Comparison of ENCODE assay signal across 21 mouse cellular contexts in genomic region chr4:104443775-104444174, GRCm38 (mm10).
DNase-seq lines count a peak whose midpoint lies in the region; ATAC-seq lines count a peak whose summit lies in the region.
"Had no signal": no experiment of that assay in that cellular context is flagged by ENCODE, and none has a peak within 500 bp of the region (broad histone marks: within the 10 kb centered on the region; RNA-seq: fewer than 3 reads in every experiment).

No protein-coding gene starts in this region.

- H3K4me2 ChIP-seq in midbrain, embryonic 11.5 days, result no peak overlapping the region
- H3K4me2 ChIP-seq in midbrain, embryonic 14.5 days (ENCODE audit: low read length), result no peak overlapping the region
- H3K4me2 ChIP-seq: hindbrain, embryonic 15.5 days; limb, embryonic 12.5 days; liver, embryonic 13.5 days; lung, embryonic 15.5 days; neural tube, embryonic 12.5 days had no signal

- H3K36me3 ChIP-seq in midbrain, embryonic 10.5 days, result no peaks in the 10 kb centered on the region
- H3K36me3 ChIP-seq in midbrain, embryonic 11.5 days (ENCODE audit: control insufficient read depth, insufficient read depth, low read length), result no peaks in the 10 kb centered on the region
- H3K36me3 ChIP-seq in midbrain, embryonic 14.5 days (ENCODE audit: control insufficient read depth, insufficient read depth, low read length), result no peaks in the 10 kb centered on the region
- H3K36me3 ChIP-seq: G1E; heart, embryonic 10.5 days; hindbrain, embryonic 15.5 days; limb, embryonic 12.5 days; liver, embryonic 13.5 days; lung, embryonic 15.5 days; neural tube, embryonic 12.5 days had no signal

- H3K27ac ChIP-seq in midbrain, embryonic 10.5 days (replicated peaks), result peak overlapping the region; percentile 33; the same call in 1 of the 2 replicates
- no peak overlapping the region for H3K27ac ChIP-seq in midbrain, embryonic 11.5 days (ENCODE audit: low read depth, low read length)
- H3K27ac ChIP-seq in midbrain, embryonic 14.5 days (replicated peaks; ENCODE audit: low read depth, low read length), result 0 out of 2 replicates have a peak overlapping the region, but pooled peaks have one; percentile 5
- H3K27ac ChIP-seq: heart, embryonic 10.5 days; hindbrain, embryonic 15.5 days; limb, embryonic 12.5 days; liver, embryonic 13.5 days; lung, embryonic 15.5 days; macrophage; neural tube, embryonic 12.5 days had no signal

- ATAC-seq in midbrain, embryonic 11.5 days (ENCODE audit: low FRiP score), result no peak
- no peak for ATAC-seq in midbrain, embryonic 14.5 days (ENCODE audit: low FRiP score, low TSS enrichment)
- ATAC-seq in megakaryocyte-erythroid progenitor cell, adult 5-6 weeks (replicated peaks; ENCODE audit: low FRiP score, low TSS enrichment, poor library complexity, severe bottlenecking), result no peak
- ATAC-seq: activated CD4-positive, CD25-positive, alpha-beta regulatory T cell, adult 4 months had no signal

- no peak overlapping the region for H3K4me3 ChIP-seq in midbrain, embryonic 10.5 days
- H3K4me3 ChIP-seq in midbrain, embryonic 11.5 days (ENCODE audit: low read depth, low read length), result no peak overlapping the region
- H3K4me3 ChIP-seq in midbrain, embryonic 14.5 days (replicated peaks; ENCODE audit: low read depth, low read length), result no peak overlapping the region
- H3K4me3 ChIP-seq: heart, embryonic 10.5 days; hindbrain, embryonic 15.5 days; limb, embryonic 12.5 days; liver, embryonic 13.5 days; lung, embryonic 15.5 days; neural tube, embryonic 12.5 days had no signal

- peaks cover 24% of the 10 kb centered on the region for H3K4me1 ChIP-seq in midbrain, embryonic 10.5 days
- H3K4me1 ChIP-seq in midbrain, embryonic 11.5 days (ENCODE audit: control insufficient read depth, insufficient read depth, low read length), result peaks cover 3% of the 10 kb centered on the region; the same call in 1 of the 2 replicates
- H3K4me1 ChIP-seq in midbrain, embryonic 14.5 days (ENCODE audit: control insufficient read depth, insufficient read depth, low read length), result peaks cover 42% of the 10 kb centered on the region
- H3K4me1 ChIP-seq: heart, embryonic 10.5 days; liver, embryonic 13.5 days; lung, embryonic 15.5 days; neural tube, embryonic 12.5 days had no signal

- H3K9ac ChIP-seq in midbrain, embryonic 11.5 days (ENCODE audit: low read length), result no peak overlapping the region
- H3K9ac ChIP-seq in midbrain, embryonic 14.5 days (replicated peaks; ENCODE audit: low read length), result no peak overlapping the region
- H3K9ac ChIP-seq: hindbrain, embryonic 15.5 days; limb, embryonic 12.5 days; liver, embryonic 13.5 days; lung, embryonic 15.5 days; neural tube, embryonic 12.5 days had no signal

- peak; percentile 26 for DNase-seq in embryo, embryonic 9.5 days (ENCODE audit: extremely low spot score)
- no peak for DNase-seq in embryo, embryonic 10.5 days (ENCODE audit: low spot score)
- no peak for DNase-seq in midbrain, embryonic 10.5 days (ENCODE audit: low spot score)
- no peak for DNase-seq in midbrain, embryonic 11.5 days (ENCODE audit: low spot score, missing footprints)
- DNase-seq in cerebellum, postnatal 10 days, result peak; percentile 60 to 64
- no peak for DNase-seq in midbrain, embryonic 14.5 days
- DNase-seq in retina, embryonic 14.5 days (ENCODE audit: low spot score), result no peak
- DNase-seq: adrenal gland, postnatal 14 days; kidney, adult 18-20 months; kidney, postnatal 36 days; liver, embryonic 13.5 days; thymus, postnatal 14 days had no signal

- no peaks in the 10 kb centered on the region for H3K9me3 ChIP-seq in midbrain, embryonic 10.5 days (replicated peaks)
- no peaks in the 10 kb centered on the region for H3K9me3 ChIP-seq in midbrain, embryonic 11.5 days (ENCODE audit: control insufficient read depth, low read length)
- no peaks in the 10 kb centered on the region for H3K9me3 ChIP-seq in midbrain, embryonic 14.5 days (ENCODE audit: control insufficient read depth, low read length)
- H3K9me3 ChIP-seq: heart, embryonic 10.5 days; hindbrain, embryonic 15.5 days; limb, embryonic 12.5 days; liver, embryonic 13.5 days; lung, embryonic 15.5 days; neural tube, embryonic 12.5 days had no signal

- no peaks in the 10 kb centered on the region for H3K27me3 ChIP-seq in midbrain, embryonic 10.5 days (ENCODE audit: low read depth, poor library complexity, severe bottlenecking)
- no peaks in the 10 kb centered on the region for H3K27me3 ChIP-seq in midbrain, embryonic 11.5 days (ENCODE audit: control insufficient read depth, insufficient read depth, low read length)
- H3K27me3 ChIP-seq in midbrain, embryonic 14.5 days (ENCODE audit: control insufficient read depth, insufficient read depth, low read length), result no peaks in the 10 kb centered on the region
- H3K27me3 ChIP-seq: hindbrain, embryonic 15.5 days; limb, embryonic 12.5 days; liver, embryonic 13.5 days; lung, embryonic 15.5 days; neural tube, embryonic 12.5 days had no signal

- 42% methylated on average over 8 of the region's 8 CpGs for WGBS in midbrain, embryonic 10.5 days
- WGBS in midbrain, embryonic 11.5 days, result 35% methylated on average over 8 of the region's 8 CpGs
- 41% methylated on average over 8 of the region's 8 CpGs for WGBS in midbrain, embryonic 14.5 days

Comparison
In these comparisons a context has a peak if more than half of its experiments do, and no peak if none do; other contexts are left out.
1. DNase-seq: peak in embryo, embryonic 9.5 days (single experiment) and cerebellum, postnatal 10 days (2 of 2); none in embryo, embryonic 10.5 days (single experiment), midbrain, embryonic 10.5 days (single experiment), midbrain, embryonic 11.5 days (single experiment), midbrain, embryonic 14.5 days (single experiment) and retina, embryonic 14.5 days (single experiment).